Mouse (Mus musculus): ENCODE results near the gene Pkn1. TPM values are rescaled to one million over a fixed set of nuclear protein-coding genes. Genes with fewer than 3 reads are reported as not detected.

Pkn1 gene
- total and polyA plus RNA-seq, 2 experiments from 2014 or later = 21.7 to 71.2 TPM

GRCm38 (mm10) chr8:83707554-83707953 lies 8.6 kb upstream of the Pkn1 start:
- 73% methylated on average over 8 of the region's 8 CpGs for WGBS
- Histone ChIP-seq H3K9me3 (ENCODE audit: low read length) (no peaks in the 10 kb centered on the region), H3K4me3 (ENCODE audit: low read depth, low read length) (no peak overlapping the region), H3K36me3 (ENCODE audit: insufficient read depth, low read length) (no peaks in the 10 kb centered on the region), H3K27me3 (ENCODE audit: insufficient read depth, low read length) (no peaks in the 10 kb centered on the region), H3K4me2 (ENCODE audit: low read depth, low read length, poor library complexity, severe bottlenecking) (no peak overlapping the region), H3K27ac (ENCODE audit: low read depth, low read length) (no peak overlapping the region), H3K4me1 (ENCODE audit: insufficient read depth, low read length) (no peaks in the 10 kb centered on the region), H3K9ac (replicated peaks; ENCODE audit: low read length, poor library complexity, severe bottlenecking) (no peak overlapping the region)
- TF ChIP-seq CTCF (IDR thresholded peaks at IDR 0.05) = no peak
- ATAC-seq (ENCODE audit: low FRiP score) (no peak), DNase-seq (ENCODE audit: low spot score) (no peak)

- ATAC-seq (ENCODE audit: low FRiP score) (no peak), DNase-seq (ENCODE audit: low spot score) (no peak)
- Histone ChIP-seq H3K4me3 (ENCODE audit: low read depth, low read length) (no peak overlapping the region), H3K4me1 (ENCODE audit: insufficient read depth, low read length) (no peaks in the 10 kb centered on the region), H3K27ac (ENCODE audit: low read depth, low read length) (no peak overlapping the region), H3K9me3 (ENCODE audit: low read length) (no peaks in the 10 kb centered on the region), H3K27me3 (ENCODE audit: insufficient read depth, low read length) (no peaks in the 10 kb centered on the region), H3K9ac (replicated peaks; ENCODE audit: low read length, poor library complexity, severe bottlenecking) (no peak overlapping the region), H3K36me3 (ENCODE audit: insufficient read depth, low read length) (no peaks in the 10 kb centered on the region), H3K4me2 (ENCODE audit: low read depth, low read length, poor library complexity, severe bottlenecking) (no peak overlapping the region)
- no peak for TF ChIP-seq CTCF (IDR thresholded peaks at IDR 0.05)
- WGBS = 58% methylated on average over 5 of the region's 5 CpGs
These were observed 7.4 kb upstream of the Pkn1 start for GRCm38 (mm10) chr8:83706411-83706810.

- WGBS = 83% methylated on average over 4 of the region's 4 CpGs
- H3K9me3 ChIP-seq (ENCODE audit: low read length) = no peaks in the 10 kb centered on the region
- no peak for TF ChIP-seq CTCF (IDR thresholded peaks at IDR 0.05)
These were observed 4.4 kb upstream of the Pkn1 start for GRCm38 (mm10) chr8:83703426-83703825.

GRCm38 (mm10) chr8:83700423-83701085 lies 1.6 kb upstream of the Pkn1 start:
- H3K9ac ChIP-seq (replicated peaks; ENCODE audit: low read length, poor library complexity, severe bottlenecking) = no peak overlapping the region
- ATAC-seq (ENCODE audit: low FRiP score) = no peak

More at GRCm38 (mm10) chr8:83703426-83703825, 4.4 kb upstream of the Pkn1 start:
- no peak overlapping the region for H3K4me3 ChIP-seq (ENCODE audit: low read depth, low read length)
- peaks cover under 1% of the 10 kb centered on the region; the same call in 1 of the 2 replicates for H3K4me1 ChIP-seq (ENCODE audit: insufficient read depth, low read length)
- ATAC-seq (ENCODE audit: low FRiP score) (no peak), DNase-seq (ENCODE audit: low spot score) (no peak)
- H3K4me2 ChIP-seq (ENCODE audit: low read depth, low read length, poor library complexity, severe bottlenecking) = no peak overlapping the region
- H3K27me3 ChIP-seq (ENCODE audit: insufficient read depth, low read length) = no peaks in the 10 kb centered on the region
- H3K36me3 ChIP-seq (ENCODE audit: insufficient read depth, low read length) = no peaks in the 10 kb centered on the region
- H3K27ac ChIP-seq (ENCODE audit: low read depth, low read length) = no peak overlapping the region
- no peak overlapping the region for H3K9ac ChIP-seq (replicated peaks; ENCODE audit: low read length, poor library complexity, severe bottlenecking)

GRCm38 (mm10) chr8:83699566-83699965 lies 587 bp upstream of the Pkn1 start:
- H3K36me3 ChIP-seq (ENCODE audit: insufficient read depth, low read length) = no peaks in the 10 kb centered on the region
- TF ChIP-seq CTCF (IDR thresholded peaks at IDR 0.05) = no peak
- H3K4me3 ChIP-seq (ENCODE audit: low read depth, low read length) = peak overlapping the region; percentile 92
- no peaks in the 10 kb centered on the region for H3K27me3 ChIP-seq (ENCODE audit: insufficient read depth, low read length)
- H3K4me1 ChIP-seq (ENCODE audit: insufficient read depth, low read length) = peaks cover 17% of the 10 kb centered on the region; the same call in 1 of the 2 replicates
- H3K9me3 ChIP-seq (ENCODE audit: low read length) = no peaks in the 10 kb centered on the region
- WGBS = 46% methylated on average over 9 of the region's 9 CpGs
- H3K9ac ChIP-seq (replicated peaks; ENCODE audit: low read length, poor library complexity, severe bottlenecking) = peak overlapping the region; percentile 95
- ATAC-seq (ENCODE audit: low FRiP score) (no peak), DNase-seq (ENCODE audit: low spot score) (peak; percentile 33)
- peak overlapping the region; percentile 79; the same call in 1 of the 2 replicates for H3K27ac ChIP-seq (ENCODE audit: low read depth, low read length)
- peak overlapping the region; percentile 91 for H3K4me2 ChIP-seq (ENCODE audit: low read depth, low read length, poor library complexity, severe bottlenecking)

More at GRCm38 (mm10) chr8:83700423-83701085, 1.6 kb upstream of the Pkn1 start:
- Histone ChIP-seq H3K27me3 (ENCODE audit: insufficient read depth, low read length) (no peaks in the 10 kb centered on the region), H3K36me3 (ENCODE audit: insufficient read depth, low read length) (no peaks in the 10 kb centered on the region), H3K4me2 (ENCODE audit: low read depth, low read length, poor library complexity, severe bottlenecking) (no peak overlapping the region), H3K27ac (ENCODE audit: low read depth, low read length) (no peak overlapping the region), H3K9me3 (ENCODE audit: low read length) (no peaks in the 10 kb centered on the region), H3K4me1 (ENCODE audit: insufficient read depth, low read length) (peaks cover 17% of the 10 kb centered on the region; the same call in 1 of the 2 replicates), H3K4me3 (ENCODE audit: low read depth, low read length) (no peak overlapping the region)
- TF ChIP-seq CTCF (IDR thresholded peaks at IDR 0.05) = no peak
- WGBS = 81% methylated on average over 9 of the region's 9 CpGs
- DNase-seq (ENCODE audit: low spot score) = no peak

GRCm38 (mm10) chr8:83698291-83698660 lies 703 bp downstream of the Pkn1 start:
- Histone ChIP-seq H3K27ac (ENCODE audit: low read depth, low read length) (peak overlapping the region; percentile 79), H3K27me3 (ENCODE audit: insufficient read depth, low read length) (no peaks in the 10 kb centered on the region), H3K4me3 (ENCODE audit: low read depth, low read length) (peak overlapping the region; percentile 92), H3K9ac (replicated peaks; ENCODE audit: low read length, poor library complexity, severe bottlenecking) (peak overlapping the region; percentile 95), H3K4me1 (ENCODE audit: insufficient read depth, low read length) (peaks cover 17% of the 10 kb centered on the region; the same call in 1 of the 2 replicates), H3K4me2 (ENCODE audit: low read depth, low read length, poor library complexity, severe bottlenecking) (peak overlapping the region; percentile 91), H3K36me3 (ENCODE audit: insufficient read depth, low read length) (0 out of 2 replicates have a peak, but pooled peaks cover 2% of the 10 kb centered on the region), H3K9me3 (ENCODE audit: low read length) (no peaks in the 10 kb centered on the region)
- no peak for TF ChIP-seq CTCF (IDR thresholded peaks at IDR 0.05)
- peak; percentile 44 for DNase-seq (ENCODE audit: low spot score)
- peak; percentile 59 for ATAC-seq (ENCODE audit: low FRiP score)
- 3% methylated on average over 15 of the region's 15 CpGs for WGBS

All from midbrain, postnatal 0 days (tissue).